Mouse (Mus musculus) CH12F3 (cell line): ENCODE measurements around the gene 4933427D14Rik.
"Not testable (repeated sequence)": the region's sequence is repeated elsewhere in the genome, so short reads cannot be mapped to it uniquely, and the experiment has no call there.

Source experiments
- in situ Hi-C: fragments of 300-500 bp; cut with MboI; formaldehyde crosslinking; loops from 2 replicates; pipeline ENCODE4 v1.14.3; 2020; ENCODE audit warnings: low sequenced_read_pairs

The 4933427D14Rik gene

GRCm38 (mm10) chr11:72206341-72207203, 687 bp downstream of the 4933427D14Rik start, which contains the start of gene Gm43951:
Gene Gm43951, minus strand, starts transcription at chr11:72206840.
- in situ Hi-C loops: loop anchor here (25.0 kb wide), 1 partner anchor 531 kb away; no protein-coding TSS in a partner anchor

GRCm38 (mm10) chr11:72205256-72205655, 2.0 kb downstream of the 4933427D14Rik start:
- in situ Hi-C loops: loop anchor here (25.0 kb wide), 1 partner anchor 532 kb away; no protein-coding TSS in a partner anchor

- in situ Hi-C loops: loop anchor here (25.0 kb wide), 1 partner anchor 534 kb away; no protein-coding TSS in a partner anchor
Measured at GRCm38 (mm10) chr11:72203440-72203839, 3.8 kb downstream of the 4933427D14Rik start.

- in situ Hi-C loops: no loop called here
Measured at GRCm38 (mm10) chr11:72196506-72196905, 10.8 kb downstream of the 4933427D14Rik start.

GRCm38 (mm10) chr11:72194259-72194658, 13.0 kb downstream of the 4933427D14Rik start:
- in situ Hi-C loops: no loop called here

- in situ Hi-C loops: no loop called here
Measured at GRCm38 (mm10) chr11:72190857-72191256, 16.4 kb downstream of the 4933427D14Rik start.

GRCm38 (mm10) chr11:72184252-72184651, 23.0 kb downstream of the 4933427D14Rik start:
- in situ Hi-C loops: no loop called here

GRCm38 (mm10) chr11:72181136-72181535, 26.1 kb downstream of the 4933427D14Rik start:
- in situ Hi-C loops: no loop called here

- in situ Hi-C loops: no loop called here
Measured at GRCm38 (mm10) chr11:72180556-72180955, 26.7 kb downstream of the 4933427D14Rik start.

GRCm38 (mm10) chr11:72176553-72176952, 30.7 kb downstream of the 4933427D14Rik start:
- in situ Hi-C loops: no loop called here

GRCm38 (mm10) chr11:72175966-72176365, 31.3 kb downstream of the 4933427D14Rik start:
- in situ Hi-C loops: no loop called here

- in situ Hi-C loops: no loop called here
Measured at GRCm38 (mm10) chr11:72174721-72175120, 32.5 kb downstream of the 4933427D14Rik start.

- in situ Hi-C loops: no loop called here
Measured at GRCm38 (mm10) chr11:72173506-72173905, 33.8 kb downstream of the 4933427D14Rik start.

- in situ Hi-C loops: not testable (repeated sequence)
Measured at GRCm38 (mm10) chr11:72171906-72172305, 35.4 kb downstream of the 4933427D14Rik start.

- in situ Hi-C loops: no loop called here
Measured at GRCm38 (mm10) chr11:72169871-72170270, 37.4 kb downstream of the 4933427D14Rik start.

- in situ Hi-C loops: no loop called here
Measured at GRCm38 (mm10) chr11:72163198-72163597, 44.1 kb downstream of the 4933427D14Rik start.

GRCm38 (mm10) chr11:72156624-72157023, 50.6 kb downstream of the 4933427D14Rik start:
- in situ Hi-C loops: no loop called here

GRCm38 (mm10) chr11:72155981-72156428, 51.3 kb downstream of the 4933427D14Rik start:
- in situ Hi-C loops: no loop called here

- in situ Hi-C loops: no loop called here
Measured at GRCm38 (mm10) chr11:72155186-72155980, 51.9 kb downstream of the 4933427D14Rik start.

GRCm38 (mm10) chr11:72153122-72153862, 54.0 kb downstream of the 4933427D14Rik start:
- in situ Hi-C loops: no loop called here

GRCm38 (mm10) chr11:72151120-72151519, 56.1 kb downstream of the 4933427D14Rik start:
- in situ Hi-C loops: no loop called here
